Mouse (Mus musculus) right cerebral cortex, postnatal 25 days (tissue): ENCODE measurements at regions not wholly inside any gene's neighbourhood (a gene's known extent, or its start where the extent isn't known, plus 50 kb on each side); places are given as distances from the start of the nearest gene placed in this dataset.
"Not testable (repeated sequence)": the region's sequence is repeated elsewhere in the genome, so short reads cannot be mapped to it uniquely, and the experiment has no call there.

Experiments used
- DNase-seq: peaks from one replicate; pipeline ENCODE4 v3.0.0; 2022

- no peak for DNase-seq
These were observed 584.8 kb upstream of the Pfkp start for GRCm38 (mm10) chr13:7233399-7233798.

GRCm38 (mm10) chr13:7206626-7207211, 558.1 kb upstream of the Pfkp start:
- DNase-seq = no peak

- DNase-seq = no peak
These were observed 547.4 kb upstream of the Pfkp start for GRCm38 (mm10) chr13:7195990-7196389.

GRCm38 (mm10) chr13:7182216-7182751, 533.7 kb upstream of the Pfkp start:
- no peak for DNase-seq

- no peak for DNase-seq
These were observed 527.1 kb upstream of the Pfkp start for GRCm38 (mm10) chr13:7175561-7176160.

GRCm38 (mm10) chr13:7170035-7170434, 521.5 kb upstream of the Pfkp start:
- not testable (repeated sequence) for DNase-seq

- no peak for DNase-seq
These were observed 497.8 kb upstream of the Pfkp start for GRCm38 (mm10) chr13:7146337-7146736.

- no peak for DNase-seq
These were observed 462.0 kb upstream of the Pfkp start for GRCm38 (mm10) chr13:7110572-7110971.

- DNase-seq = no peak
These were observed 454.7 kb upstream of the Pfkp start for GRCm38 (mm10) chr13:7103289-7103688.

- no peak for DNase-seq
These were observed 444.6 kb upstream of the Pfkp start for GRCm38 (mm10) chr13:7093072-7093649.

GRCm38 (mm10) chr13:7090916-7091315, 442.3 kb upstream of the Pfkp start:
- no peak for DNase-seq

- DNase-seq = no peak
These were observed 417.6 kb upstream of the Pfkp start for GRCm38 (mm10) chr13:7066211-7066610.

- DNase-seq = no peak
These were observed 415.1 kb upstream of the Pfkp start for GRCm38 (mm10) chr13:7063717-7064116.

- DNase-seq = peak; percentile 4
These were observed 409.0 kb upstream of the Pfkp start for GRCm38 (mm10) chr13:7057545-7057944.
